Mouse (Mus musculus) subcutaneous adipose tissue, adult 2 months (tissue): Measurements from ENCODE around the gene Mcm2. TPM values are rescaled to one million over a fixed set of nuclear protein-coding genes. Genes with fewer than 3 reads are reported as not detected.

Experiments
- polyA plus RNA-seq: library from polyadenylated mRNA; depleted of rRNA; stranded (reverse); fragments of >200 nt; gene quantifications from 2 replicates; pipeline ENCODE4 v1.2.3, GENCODE M21; 2012; ENCODE audit warnings: low replicate concordance; rRNA removed

Gene Mcm2
- polyA plus RNA-seq = 5.8 and 35.3 TPM in 2 replicates

GRCm38 (mm10) chr6:88898534-88899048 is at the start of gene Mcm2:
Gene Mcm2 (minus strand): TSS chr6:88898780.

GRCm38 (mm10) chr6:88901947-88902820 is 3.6 kb upstream of the Mcm2 start, which contains the start of gene Tpra1:
Gene Tpra1 (plus strand): TSS chr6:88902251.

DNA sequence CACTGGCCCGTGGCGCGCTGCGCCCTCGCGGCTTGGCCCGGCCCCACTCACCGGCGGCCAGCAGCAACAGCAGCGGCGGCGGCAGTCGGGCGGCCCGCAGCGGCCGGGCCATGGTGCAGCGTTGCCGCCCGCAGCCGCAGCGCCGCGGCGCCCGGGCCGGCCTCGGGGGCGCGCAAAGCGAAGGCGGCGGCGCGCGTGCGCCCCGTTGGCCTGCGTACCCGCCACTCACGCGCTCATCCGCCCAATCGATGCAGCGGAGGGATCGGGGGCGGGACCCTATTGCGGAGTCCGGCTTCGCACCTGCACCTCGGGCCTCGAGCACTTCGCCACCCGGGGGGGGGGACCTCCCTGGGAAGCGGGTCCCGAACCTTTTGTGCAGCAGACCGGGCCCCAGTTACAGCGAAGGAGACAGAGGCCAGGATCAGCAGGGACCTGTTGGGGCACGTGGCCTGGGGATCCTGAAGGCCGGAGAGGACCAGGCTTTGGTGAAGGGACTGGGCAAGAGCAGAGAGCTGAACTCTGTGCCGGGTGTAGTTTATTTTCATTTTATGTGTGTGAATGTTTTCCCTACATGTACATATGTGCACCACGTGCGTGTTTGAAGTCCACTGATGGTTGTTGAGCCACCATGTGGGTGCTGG is 23.6 kb downstream of the Mcm2 start, which contains the start of gene Podxl2:
Gene Podxl2, minus strand, starts transcription at position 177 of the 641 bp plus-strand sequence.

DNA sequence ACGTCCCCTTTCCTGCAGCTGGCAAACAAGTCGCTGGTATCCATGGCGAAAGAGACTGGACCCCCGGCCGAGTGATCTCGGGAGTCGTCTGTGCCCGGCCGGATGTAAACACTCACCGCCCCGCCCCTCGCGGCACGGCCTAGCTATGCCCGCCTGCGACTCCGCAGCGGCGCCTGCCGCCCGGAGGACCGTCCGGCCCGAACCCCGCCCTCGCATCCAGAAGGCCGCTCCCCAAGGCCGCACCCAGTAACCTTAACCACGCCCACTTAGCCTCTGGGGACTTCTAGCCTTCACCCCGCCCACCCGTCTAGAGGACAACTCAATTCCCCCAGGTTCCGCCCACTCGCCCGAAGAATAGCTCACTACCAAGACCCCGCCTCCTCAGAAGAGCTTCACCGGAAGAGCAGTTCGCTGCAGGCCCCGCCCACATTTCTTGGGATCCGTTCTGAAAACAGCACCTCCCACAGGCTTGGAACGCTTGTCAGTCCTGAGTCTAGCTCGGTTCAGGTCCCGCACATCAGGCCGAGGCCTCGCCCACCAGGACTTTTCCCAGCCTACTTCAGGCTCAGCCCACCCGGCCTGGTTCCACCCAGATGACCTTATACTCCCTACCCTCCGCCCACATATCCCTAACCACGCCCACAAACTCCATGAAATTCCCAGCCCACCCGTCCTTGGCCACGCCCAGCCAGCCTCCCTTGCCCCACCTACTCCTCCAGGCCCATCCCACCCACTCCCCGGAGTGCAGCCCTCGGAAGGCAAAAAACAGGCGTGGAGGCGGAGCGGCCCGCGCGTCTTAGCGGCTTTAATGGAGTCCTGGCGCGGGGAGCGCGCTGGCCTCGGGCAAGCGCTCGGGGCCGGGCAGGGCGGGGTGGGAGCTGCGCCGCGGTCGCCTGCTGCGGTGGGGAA is 56.5 kb downstream of the Mcm2 start, which contains the start of gene Abtb1:
Gene Abtb1, minus strand, starts transcription at position 204 of the 909 bp plus-strand sequence.

Other genes starting within 250 kb of the Mcm2 start
- 584 and 1,604 TPM in 2 replicates for gene Mgll, start 174.4 kb downstream of the Mcm2 start, polyA plus RNA-seq
- 69.8 and 80.4 TPM in 2 replicates for gene Abtb1, start 56.8 kb downstream of the Mcm2 start, polyA plus RNA-seq
- gene Podxl2, start 23.7 kb downstream of the Mcm2 start, polyA plus RNA-seq = 19.9 and 82.4 TPM in 2 replicates
- gene Tpra1, start 3.5 kb upstream of the Mcm2 start, polyA plus RNA-seq = 120 and 155 TPM in 2 replicates